Mouse (Mus musculus) granulocyte monocyte progenitor cell, adult 5-6 weeks (primary cell): ENCODE measurements around the gene Hnrnpl. TPM values are rescaled to one million over a fixed set of nuclear protein-coding genes. Genes with fewer than 3 reads are reported as not detected.

ENCODE experiments used
- ATAC-seq: replicated peaks from 2 replicates; pipeline ENCODE4 v1.8.0; 2016; ENCODE audit warnings: mild to moderate bottlenecking, moderate TSS enrichment, inconsistent platforms; ENCODE audit not compliant: poor library complexity, severe bottlenecking
- total RNA-seq, 2 experiments: library from RNA; stranded (forward) in 1 of 2; stranded (reverse) in 1 of 2; fragments of 200-712, 200-1000 nt in 1 of 2; fragments of >200 nt in 1 of 2; fragmentation: Nextera tagmentation in 1 of 2; gene quantifications; 2 replicates each; pipeline ENCODE4 v1.2.3; 2014 to 2017

The Hnrnpl gene
- total RNA-seq, 2 experiments from 2014 or later = 296 to 510 TPM

DNA sequence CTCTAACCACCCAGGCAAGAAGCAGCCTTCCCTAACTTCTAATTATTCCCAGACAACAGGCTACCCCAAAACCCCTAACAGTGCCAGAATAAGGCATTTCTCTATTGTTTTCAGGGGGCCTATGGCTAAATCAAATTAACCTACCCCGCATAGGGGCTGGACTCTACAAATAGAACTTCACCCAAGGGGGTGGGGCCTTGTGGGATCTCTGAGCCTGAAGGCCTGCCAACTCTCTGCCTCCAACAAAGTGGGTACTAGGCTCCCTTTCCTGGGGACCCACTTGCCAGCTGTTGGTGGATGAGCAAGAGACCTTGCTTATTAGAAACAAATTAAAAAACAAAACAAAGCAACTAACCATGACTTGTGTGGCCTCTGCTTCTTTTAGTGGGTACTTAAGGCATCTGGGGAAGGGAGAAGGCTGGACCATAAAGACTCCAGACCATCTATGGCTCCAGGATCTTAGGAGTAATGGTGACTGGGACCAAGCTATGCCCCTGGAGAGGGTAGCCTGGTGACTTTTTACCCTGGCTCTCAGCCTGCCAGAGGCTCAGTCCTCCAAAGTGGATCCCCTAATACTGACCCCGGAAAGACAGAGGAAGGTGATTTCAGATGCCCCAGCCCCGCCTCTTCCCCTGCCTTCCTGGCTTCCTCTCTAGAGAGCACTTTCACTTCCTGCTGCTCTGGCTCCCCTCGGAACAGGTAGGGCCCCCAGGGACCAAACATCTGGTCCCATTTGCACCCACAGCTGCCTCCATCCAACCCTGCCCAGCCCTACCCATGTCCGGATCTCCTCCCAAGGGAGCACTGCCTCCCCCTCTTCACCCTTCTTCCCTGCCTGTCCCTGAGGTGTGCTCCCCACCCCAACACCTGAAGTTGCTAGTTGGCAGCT is 19.8 kb upstream of the Hnrnpl start, which contains the start of gene Rinl:
Gene Rinl (plus strand): TSS at position 663 of the 889 bp plus-strand sequence.
- peak; percentile 72 for ATAC-seq

DNA sequence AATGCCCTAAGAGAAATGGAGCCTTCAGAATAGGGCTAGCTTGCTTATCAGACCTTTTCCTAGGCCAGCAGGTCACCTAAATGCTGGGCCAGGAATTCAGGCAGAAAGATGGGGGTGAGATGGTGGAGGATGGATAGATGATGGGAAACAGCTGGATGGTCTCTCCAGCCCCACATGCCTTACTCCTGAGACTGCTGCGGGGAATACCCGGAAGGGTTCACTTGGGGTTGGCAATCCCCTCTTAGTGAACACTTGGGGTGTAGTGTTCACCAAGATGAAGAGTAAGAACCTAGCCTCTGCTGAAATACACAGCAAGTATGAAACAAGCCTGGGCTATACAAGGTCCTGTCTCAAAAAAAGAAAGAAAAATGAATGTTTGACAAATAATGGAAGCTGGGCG is 19.1 kb upstream of the Hnrnpl start:
- ATAC-seq = no peak

- ATAC-seq = no peak
These were observed 18.1 kb upstream of the Hnrnpl start for GRCm38 (mm10) chr7:28790066-28790806.

GRCm38 (mm10) chr7:28791706-28792105 is 16.6 kb upstream of the Hnrnpl start:
- ATAC-seq = no peak

- ATAC-seq = no peak
These were observed 15.8 kb upstream of the Hnrnpl start for GRCm38 (mm10) chr7:28792391-28793185.

DNA sequence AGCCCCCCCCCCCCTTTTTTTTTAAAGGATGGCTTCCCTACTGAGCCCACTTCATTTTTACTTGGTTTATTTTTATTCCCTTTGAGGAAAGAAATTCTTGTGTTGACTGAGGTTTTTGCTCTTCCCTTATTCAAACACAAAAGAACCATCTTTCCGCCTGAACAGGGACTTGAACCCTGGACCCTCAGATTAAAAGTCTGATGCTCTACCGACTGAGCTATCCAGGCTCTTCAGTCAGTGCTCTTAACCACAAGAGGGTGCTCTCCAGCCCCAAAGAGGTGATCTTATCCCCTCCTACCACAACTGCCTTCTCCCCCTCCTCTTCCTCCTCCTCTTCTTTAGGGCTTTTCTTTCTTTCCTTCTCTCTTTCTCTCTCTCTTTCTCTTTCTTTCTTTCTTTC is 14.5 kb upstream of the Hnrnpl start:
- no peak for ATAC-seq

DNA sequence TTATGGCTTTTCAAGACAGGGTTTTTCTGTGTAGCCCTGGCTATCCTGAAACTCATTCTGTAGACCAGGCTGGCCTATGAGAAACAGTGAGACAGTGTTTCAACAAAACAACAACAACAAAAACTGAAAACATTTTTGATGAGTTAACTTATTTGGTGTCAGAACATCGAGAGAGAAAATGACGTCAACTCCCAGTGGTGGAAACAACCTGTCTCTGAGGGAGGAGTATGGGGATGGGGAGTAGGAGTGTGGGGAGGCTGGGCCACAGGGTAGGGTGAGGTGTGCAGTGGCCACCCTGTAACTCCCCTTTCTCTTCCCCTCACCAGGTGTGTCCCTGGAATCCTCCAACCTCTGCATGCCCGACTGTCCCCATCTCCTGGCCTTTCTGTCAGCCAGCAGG is 13.8 kb upstream of the Hnrnpl start:
- no peak for ATAC-seq

GRCm38 (mm10) chr7:28795832-28796231 is 12.5 kb upstream of the Hnrnpl start:
- peak; percentile 70 for ATAC-seq

DNA sequence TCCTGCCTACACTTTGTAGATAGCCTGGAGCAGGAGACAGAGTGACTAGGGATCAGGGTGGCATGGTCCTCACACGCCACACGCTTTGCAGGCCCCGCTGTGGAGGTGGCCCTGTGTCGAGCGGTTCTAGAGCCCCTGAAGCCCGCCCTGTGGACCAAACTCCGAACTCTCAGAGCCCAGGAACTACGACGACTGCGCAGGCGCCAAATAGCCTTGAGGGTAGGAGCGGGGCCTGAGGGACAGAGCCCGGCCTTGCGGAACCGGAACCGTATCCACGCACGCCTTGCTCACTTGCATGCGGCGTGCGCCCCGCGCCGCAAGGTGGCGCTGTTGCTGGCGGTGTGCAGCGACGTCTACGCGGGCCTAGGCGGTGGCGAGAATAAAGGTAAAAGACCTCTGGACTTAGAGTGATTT is 11.8 kb upstream of the Hnrnpl start:
- ATAC-seq = peak; percentile 87

GRCm38 (mm10) chr7:28799994-28800393 is 8.3 kb upstream of the Hnrnpl start:
- no peak for ATAC-seq

- ATAC-seq = no peak
These were observed 6.9 kb upstream of the Hnrnpl start for GRCm38 (mm10) chr7:28801451-28801850.

- ATAC-seq = no peak
These were observed 6.3 kb upstream of the Hnrnpl start for GRCm38 (mm10) chr7:28801901-28802670.

DNA sequence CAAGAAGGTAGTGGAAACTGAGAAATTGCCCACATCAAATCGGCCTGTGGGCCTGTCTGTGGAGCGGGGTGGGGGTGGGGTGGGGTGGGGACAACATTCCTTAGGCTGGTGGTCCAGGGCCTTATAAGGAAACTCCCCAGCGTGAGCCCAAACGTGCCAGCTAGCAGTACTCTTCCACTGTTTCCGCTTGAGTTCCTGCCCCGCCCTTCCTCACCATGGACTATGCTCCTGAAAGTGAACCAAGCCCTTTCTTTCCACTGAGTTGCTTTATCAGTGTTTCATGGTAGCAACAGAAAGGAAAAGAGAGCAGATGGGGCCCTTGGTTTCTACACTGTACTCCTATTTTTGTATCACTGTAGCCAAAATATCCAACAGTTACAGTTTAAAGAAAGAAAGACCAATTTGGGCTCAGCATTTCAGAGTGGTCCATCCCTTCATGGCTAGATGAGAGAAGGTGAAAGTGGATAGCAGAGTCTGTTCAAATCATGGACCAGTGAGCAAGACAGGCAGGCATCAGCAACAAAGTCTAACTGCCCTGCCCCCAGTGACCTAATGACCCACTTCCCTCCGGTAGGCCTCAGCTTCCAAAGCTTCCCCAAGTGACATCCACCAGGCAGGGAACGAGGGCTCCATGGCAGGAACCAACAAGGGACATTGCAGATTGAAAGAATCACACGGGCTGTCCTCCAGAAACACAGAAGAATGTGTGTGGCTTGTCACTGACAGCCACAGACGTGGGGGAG is 5.3 kb upstream of the Hnrnpl start:
- ATAC-seq = peak; percentile 29; the same call in 1 of the 2 replicates

- ATAC-seq = no peak
These were observed 4.6 kb upstream of the Hnrnpl start for GRCm38 (mm10) chr7:28803756-28804155.

DNA sequence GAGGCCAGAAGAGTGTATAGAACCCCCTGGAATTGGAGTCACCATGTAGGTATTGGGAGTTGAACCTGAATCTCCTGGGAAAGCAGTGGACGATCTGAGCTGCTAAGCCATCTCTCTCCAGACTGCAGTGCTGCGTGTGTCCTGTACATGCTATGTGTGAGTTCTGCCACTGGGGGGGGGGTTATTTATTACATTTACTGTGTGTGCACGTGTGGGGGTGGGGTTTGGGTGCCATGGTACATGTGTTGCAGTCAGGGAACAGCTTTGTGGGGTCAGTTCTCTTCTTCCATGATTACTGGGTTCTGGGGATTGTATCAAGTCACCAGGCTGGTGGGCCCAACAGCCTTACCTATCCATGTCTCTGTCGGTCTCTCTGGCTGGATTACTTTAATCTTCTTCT is 1.5 kb upstream of the Hnrnpl start:
- ATAC-seq = no peak

DNA sequence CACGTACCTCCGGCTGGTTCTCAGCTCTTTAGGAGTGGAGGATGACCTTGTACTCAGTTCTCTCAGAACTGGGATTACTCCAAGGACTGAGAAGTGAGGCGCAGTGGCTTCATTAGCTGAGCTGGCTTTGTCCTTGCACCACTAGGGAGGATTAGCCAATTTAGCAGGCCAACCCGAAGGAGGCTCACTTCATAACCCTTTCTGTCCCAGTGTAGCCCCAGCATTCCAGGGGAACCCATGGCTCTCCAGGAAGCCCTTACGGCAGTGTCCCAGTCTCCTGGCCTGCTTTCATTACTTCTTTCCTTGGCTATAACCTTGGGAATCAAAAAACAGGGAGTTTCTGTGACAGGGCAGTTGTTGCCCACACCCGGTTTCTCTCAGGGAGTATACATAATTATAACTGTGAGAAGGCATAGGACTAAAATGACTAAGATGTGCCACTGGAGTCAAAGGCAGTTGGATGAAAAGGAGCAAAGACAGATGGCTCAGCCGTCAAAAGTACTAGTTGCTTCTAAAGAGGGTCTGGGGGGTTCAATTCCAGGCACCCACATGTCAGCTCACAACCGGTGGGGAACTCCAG is 610 bp upstream of the Hnrnpl start:
- no peak for ATAC-seq

GRCm38 (mm10) chr7:28808957-28809393 is 634 bp downstream of the Hnrnpl start:
- peak; percentile 54 for ATAC-seq

DNA sequence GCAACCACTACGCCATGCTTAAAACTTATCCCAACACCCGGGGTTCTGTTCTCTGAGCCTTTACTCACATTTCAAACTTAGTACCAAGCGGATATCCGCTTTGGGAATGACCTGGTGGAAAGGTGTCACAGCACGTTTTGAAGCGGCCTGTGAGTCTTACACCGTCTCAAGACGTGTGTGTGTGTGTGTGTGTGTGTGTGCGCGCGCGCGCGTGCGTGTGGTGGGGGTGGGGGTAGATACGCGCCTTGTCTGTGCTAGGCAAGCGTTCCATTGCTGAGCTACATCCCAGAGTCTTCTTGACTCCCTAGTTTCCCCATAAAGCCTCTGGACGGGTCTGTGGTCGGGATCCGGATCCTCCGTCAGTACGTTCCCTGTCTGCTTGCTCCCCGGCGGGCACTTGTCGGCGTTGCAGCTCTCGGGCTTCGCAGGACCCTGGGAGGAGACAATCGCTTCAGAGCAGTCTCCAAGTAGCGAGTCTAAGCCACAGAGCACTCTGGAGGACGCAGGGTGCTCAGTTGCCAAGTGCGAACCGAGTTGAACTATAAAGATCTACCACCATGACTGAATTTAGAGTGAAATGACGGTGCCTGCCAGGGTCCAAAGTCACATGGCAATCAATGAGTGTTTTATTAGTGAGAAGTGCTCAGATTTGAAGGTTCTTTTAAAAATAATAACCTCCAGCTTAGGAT is 1.2 kb downstream of the Hnrnpl start:
- ATAC-seq = peak; percentile 4
